Mouse (Mus musculus) neutrophil, adult 5-6 weeks (primary cell): ENCODE results near the gene Slc25a24. TPM values are rescaled to one million over a fixed set of nuclear protein-coding genes. Genes with fewer than 3 reads are reported as not detected.

Source experiments
- ATAC-seq: fragments of 151-379, 151-347 bp; 2 replicates; pipeline ENCODE4 v1.8.0; 2017; ENCODE audit warnings: mild to moderate bottlenecking, moderate TSS enrichment; ENCODE audit not compliant: insufficient number of reproducible peaks, poor library complexity, low FRiP score, severe bottlenecking; ENCODE audit errors: extremely low read depth
- total RNA-seq: library from RNA; stranded (forward); fragments of 200-1000 nt; gene quantifications from 2 replicates; pipeline ENCODE4 v1.2.3, GENCODE M21; 2017

Gene Slc25a24
- 17.8 and 20.9 TPM in 2 replicates for total RNA-seq

DNA sequence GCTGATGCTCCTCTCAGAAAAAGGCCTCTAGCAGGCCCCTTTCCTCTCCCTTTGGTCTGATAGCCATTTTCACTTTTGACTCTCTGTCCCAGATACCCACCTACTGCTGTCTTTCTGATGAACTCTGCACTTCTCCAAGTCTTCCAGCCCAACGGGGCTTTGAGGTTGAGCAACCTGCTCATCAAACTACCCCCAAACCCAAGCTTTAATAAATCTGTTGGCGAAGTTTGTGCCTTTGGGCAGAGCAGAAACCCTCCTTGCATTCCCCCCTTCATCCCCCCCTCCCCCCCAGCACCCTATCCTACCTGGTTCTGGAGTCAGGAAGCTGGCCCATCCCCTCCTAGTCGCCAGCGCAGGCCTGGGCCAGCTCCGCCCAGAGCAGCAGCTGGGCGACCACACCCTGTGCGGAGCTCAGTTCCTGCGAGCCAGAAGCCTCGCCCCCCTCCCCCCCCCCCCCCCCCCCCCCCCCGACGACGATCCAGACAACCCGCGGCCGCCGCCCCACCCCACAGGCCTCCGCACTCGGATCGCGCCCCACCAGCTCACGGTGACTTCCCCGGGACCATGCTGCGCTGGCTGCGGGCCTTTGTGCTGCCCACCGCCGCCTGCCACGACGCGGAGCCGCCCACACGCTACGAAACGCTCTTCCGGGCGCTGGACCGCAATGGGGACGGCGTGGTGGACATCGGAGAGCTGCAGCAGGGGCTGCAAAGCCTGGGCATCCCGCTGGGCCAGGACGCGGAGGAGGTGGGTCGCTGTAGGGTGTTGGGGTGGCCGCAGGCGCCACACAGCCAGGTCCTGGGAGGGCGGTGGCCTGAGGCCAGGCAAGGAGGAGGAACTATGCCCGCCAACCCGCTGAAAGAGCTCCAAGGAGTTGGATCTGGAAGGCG is at the start of gene Slc25a24:
Gene Slc25a24 (plus strand): TSS at position 509 of the 890 bp plus-strand sequence.
- peak; percentile 67 for ATAC-seq

DNA sequence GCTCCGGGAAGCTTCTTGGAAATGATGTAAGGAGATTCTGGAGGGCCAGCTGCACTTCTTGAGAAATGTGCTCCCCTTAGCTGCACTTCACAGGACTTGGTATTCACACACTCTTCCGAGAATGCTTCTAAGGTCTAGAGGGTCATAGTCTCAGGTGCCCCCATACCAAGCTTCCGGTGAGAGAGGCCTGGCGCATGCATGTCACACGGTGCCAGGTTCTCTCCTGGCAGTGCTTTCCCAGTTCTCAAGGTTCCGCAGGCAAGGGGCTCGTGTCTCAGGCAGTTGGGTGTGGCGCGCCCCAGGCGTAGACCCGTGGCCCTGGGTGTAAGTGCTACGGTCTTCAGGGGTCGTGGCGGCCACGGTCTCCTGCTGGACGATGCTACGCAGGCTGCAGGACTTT is 42.8 kb upstream of the Slc25a24 start, which contains the start of gene Slc25a54:
Gene Slc25a54 (plus strand): TSS at position 301 of the 400 bp plus-strand sequence.
- ATAC-seq, result no peak

DNA sequence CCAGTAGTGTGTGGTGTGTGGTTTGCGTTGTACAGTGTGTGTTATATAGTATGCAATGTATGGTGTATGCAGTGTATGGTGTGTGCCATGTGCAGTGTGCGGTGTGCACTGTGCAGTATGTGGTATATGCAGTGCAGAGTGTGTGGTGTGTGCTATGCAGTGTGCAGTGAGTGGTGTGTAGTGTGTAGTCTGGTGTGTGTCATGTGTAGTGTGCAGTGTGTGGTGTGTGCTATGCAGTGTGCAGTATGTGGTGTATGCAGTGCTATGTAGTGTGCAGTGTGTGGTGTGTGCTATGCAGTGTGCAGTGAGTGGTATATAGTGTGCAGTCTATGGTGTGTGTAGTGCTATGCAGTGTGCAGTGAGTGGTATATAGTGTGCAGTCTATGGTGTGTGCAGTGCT is 38.5 kb upstream of the Slc25a24 start:
- no peak for ATAC-seq

DNA sequence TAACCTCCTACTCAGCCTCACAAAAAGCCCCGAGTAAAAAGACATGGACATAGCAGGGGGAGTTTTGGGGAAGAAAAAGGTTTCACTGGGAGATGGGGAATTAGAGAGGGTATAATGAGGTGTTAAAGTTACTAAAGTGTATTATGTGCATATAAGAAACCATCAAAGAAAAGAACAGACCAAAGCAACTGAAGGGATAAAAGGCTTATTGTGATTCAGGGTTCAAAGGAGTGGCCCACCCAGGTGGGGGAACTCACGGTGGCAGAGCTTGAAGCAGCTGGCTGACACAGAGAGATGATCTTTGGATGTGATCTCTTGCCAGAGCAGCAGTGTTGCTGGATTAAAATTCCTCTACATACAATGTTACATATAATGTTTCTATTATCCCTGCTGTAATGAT is 34.5 kb upstream of the Slc25a24 start:
- no peak for ATAC-seq

DNA sequence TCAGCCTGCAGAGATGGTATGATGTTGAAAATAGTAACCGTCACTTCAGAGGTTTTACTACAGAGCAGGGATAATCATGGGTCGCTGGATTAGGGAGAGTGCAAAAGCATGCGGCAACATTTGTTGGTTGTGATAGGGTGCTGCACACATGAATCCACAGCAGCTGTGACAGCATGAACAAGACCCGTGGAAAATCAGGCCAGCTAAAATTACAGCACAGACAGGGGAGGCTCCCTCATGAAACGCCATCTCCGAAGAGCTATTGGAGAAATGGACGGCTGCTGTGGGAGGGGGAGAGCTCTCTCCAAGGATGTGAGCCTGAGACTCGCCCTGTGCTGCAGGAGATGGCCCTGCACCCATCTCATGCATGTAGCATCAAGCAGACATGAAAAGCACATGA is 18.2 kb upstream of the Slc25a24 start:
- ATAC-seq, result no peak

DNA sequence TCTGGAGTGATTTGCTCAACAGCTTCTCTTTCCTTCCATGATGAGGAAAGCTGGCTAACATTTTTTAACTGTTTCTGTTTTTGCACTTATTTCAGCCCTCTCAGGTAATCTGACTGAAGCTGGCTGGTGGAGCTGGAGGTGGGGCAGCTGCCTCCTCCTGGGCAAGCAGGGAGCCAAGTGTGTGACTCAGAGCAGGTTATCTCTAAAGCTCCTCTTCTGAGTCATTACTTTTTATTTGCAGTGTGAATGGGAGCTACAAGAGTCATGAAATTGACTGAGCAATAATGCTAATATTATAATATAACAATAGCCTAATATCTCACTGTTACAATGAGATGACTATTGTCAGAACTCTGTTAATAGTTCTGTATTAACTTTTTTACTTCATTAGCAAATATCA is 5.8 kb upstream of the Slc25a24 start:
- no peak for ATAC-seq

DNA sequence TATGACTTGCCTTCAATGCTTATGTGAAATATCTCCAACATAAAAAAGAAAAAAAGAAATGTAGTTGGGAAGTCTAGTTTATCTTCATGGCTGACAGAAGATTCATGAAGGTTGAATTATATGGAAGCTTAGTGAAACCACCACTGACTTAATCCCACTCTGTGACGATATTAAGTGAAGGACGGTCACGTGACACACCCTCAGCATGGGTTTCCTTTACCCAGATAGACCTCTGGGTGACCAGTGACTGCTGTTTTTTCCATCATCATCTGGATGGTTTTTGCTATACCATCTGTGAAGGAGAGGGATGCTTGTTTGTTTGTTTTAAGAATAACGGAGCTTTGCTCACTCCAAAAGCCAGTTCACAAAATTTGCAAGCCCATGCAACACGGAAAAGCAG is 3.4 kb upstream of the Slc25a24 start:
- ATAC-seq, result no peak

DNA sequence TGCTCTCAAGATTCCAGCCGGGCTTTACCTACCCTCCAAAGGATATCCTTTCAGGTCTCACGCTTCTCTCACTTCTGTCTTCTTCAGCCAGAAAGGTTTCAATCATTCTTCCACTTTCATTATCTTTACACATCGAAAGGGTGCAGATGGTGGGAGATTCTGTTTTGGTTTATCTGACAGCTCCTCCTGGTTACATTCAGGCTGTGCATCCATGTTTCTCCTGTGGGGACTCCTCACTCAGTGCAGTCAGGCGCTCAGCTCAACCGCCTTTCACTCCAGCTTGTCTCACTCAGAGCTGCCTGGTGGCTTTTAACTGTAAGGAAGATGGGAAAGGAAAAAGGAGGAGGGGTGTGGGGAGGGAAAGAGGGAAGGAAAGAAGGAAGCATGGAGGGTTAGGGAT is 3.0 kb upstream of the Slc25a24 start:
- no peak for ATAC-seq

DNA sequence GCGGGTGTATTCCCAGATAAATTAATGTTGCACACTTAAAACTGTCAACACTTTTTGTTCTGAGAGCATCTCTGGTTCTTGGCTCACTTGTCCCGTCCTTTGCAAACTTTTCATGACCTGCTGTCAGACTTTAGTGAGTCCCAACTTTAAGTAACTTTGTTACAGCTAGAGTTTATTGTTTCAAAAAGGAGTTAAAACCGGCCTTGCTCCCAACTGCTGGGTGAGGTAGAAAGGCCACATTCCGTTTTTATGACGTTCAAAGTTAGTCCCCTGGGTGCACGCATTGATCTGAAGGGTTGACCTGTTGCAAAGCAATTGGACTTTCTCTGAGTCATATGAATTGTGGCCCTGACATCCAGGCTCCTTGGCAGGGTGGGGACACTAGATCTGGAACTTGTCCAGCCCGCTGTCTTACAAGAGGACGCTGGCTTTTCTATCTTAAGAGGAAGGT is 607 bp downstream of the Slc25a24 start:
- ATAC-seq, result no peak

DNA sequence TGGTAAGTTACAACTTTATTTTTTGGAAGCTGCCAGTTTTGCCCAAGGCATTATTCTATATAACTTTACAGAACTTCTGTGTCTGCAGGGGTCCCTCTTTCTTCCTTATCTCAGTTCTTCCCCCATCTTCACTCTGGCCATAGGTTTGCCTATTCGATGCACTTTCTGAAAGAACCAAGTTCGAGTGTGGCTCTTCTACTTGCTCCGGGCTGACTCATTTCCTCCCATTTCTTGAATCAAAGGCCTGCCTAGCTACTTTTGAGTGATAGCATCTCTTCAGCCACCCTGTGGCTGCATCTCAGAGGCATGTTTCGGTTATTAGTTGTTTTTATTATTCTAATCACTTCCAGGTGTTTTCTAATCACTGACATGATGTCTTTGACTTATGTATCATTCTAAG is 1.1 kb downstream of the Slc25a24 start:
- no peak for ATAC-seq

DNA sequence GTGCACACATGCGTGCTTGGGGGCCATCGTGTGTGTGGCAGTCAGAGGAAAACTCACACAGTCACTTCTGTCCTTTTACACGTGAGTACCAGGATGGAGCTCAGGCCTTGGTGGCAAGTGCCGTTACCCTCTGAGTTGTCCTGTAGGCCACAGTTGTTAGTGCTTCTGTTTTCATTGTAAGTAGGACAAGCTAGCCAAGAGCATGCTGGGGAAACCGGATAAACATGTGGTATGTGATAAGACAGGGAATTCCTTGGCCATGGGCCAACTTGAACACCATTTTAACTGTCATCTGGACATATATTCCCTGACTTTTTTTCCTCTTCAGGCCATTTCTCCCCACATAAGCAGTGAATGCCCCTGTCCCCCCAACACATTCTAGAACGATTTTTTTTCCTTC is 2.6 kb downstream of the Slc25a24 start:
- ATAC-seq, result no peak

DNA sequence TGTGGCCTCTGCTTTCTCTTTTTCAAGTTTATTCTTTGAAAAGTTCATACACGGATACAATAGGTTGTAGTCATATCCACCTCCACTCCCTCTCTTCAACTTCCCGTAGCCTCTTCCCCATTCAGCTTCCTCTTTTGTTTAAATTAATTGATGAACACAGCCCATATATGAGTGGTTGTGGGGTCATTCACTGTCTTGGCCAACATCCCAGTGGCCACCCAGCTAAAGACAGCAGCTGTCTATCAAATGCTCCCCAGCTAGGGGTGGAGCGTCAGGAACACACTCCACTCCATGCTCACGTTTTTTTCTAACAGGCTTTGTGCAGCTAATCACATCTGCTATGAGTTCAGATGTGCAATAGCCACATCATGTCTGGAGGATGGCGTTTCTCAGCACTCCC is 6.8 kb downstream of the Slc25a24 start:
- peak; percentile 55; the same call in 1 of the 2 replicates for ATAC-seq

DNA sequence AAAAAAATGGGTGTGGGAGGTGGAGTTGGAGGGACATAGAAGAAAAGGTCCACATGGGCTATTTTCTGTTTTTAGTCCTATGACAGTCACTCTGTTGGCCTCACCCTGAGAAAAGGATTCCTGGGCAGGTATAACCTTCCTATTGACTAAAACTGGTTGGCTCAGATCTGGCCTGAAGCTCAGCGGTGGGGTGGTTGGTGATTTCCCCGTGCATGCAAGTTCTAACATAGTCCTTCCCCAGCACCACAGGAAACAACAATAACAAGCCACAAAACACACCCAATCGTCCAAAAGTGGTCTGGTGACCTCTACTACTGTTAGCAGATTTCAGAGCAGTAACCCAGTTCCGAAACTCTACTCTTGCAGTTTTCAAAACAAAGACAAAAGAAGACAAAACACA is 10.0 kb downstream of the Slc25a24 start:
- no peak for ATAC-seq

DNA sequence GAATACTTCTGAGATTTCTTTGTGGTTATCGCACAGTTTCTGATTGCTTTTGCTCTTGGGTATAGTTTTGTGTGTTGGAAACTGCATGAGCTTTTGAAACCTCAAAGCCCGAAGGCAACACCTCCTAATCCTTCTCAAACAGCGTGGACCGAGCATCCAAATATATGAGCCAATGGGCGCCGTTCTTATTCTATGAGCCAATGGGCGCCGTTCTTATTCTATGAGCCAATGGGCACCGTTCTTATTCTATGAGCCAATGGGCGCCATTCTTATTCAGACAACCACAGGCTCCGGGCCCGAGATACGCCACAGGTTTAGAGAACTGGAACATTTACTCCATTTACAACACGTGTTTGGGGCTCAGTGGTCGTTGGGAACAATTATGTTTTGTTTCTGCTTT is 11.1 kb downstream of the Slc25a24 start:
- no peak for ATAC-seq

DNA sequence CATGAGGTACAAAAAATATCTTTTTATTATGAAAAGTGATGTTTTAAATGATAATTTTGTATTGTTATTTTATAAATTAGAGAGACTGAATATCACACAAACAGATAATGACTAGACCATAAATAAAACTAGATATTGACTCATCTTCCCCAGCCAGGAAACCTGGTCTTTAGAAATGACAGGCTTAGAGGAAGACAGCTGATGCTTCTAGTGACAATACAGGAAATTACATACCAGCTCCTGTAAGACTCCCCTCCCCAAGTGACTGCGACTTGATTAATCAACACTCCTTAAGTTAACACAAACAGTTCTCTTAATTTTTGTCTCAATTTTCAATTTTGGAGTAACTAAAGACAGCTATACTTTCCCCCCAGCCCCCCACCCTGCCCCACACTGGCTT is 12.4 kb downstream of the Slc25a24 start:
- no peak for ATAC-seq

DNA sequence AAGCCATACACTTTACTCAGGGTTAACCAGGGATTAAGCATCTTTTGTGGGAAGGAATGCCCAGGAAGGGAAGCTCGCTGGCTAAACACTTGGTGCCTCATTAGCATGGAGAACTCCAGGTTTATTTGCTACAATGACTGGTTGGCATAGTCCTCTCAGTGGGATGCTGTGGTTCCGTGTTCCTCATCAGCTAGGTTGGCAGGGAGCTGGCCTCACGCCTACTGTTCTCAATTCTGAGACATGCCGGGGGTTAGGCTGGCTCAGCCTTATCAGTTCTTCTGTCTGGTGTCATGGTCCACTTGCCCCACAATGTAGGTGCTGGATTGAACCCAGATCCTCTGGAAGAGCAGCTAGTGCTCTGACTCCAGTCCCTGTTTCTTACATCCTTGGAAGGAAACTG is 29.6 kb downstream of the Slc25a24 start:
- ATAC-seq, result no peak

DNA sequence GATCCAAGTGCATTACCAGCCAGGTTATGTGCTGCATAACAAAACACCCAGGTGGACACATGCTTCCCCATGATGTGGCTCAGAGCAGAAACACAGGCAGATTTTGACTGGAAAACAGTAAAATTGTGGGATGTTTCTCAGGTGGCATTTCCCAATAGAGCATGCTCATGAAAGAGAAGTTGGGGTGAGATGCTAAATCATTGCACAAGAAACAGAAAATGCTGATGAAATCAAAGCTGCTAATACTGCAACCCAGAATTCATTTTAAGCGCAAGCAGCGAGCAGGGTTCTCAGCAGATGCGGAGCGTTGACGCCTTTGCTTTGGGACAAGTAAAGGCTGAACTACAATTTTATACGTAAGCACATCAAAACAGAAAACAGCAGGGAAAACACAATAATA is 30.5 kb downstream of the Slc25a24 start:
- ATAC-seq, result 0 out of 2 replicates have a peak, but pooled peaks have one; percentile 19

DNA sequence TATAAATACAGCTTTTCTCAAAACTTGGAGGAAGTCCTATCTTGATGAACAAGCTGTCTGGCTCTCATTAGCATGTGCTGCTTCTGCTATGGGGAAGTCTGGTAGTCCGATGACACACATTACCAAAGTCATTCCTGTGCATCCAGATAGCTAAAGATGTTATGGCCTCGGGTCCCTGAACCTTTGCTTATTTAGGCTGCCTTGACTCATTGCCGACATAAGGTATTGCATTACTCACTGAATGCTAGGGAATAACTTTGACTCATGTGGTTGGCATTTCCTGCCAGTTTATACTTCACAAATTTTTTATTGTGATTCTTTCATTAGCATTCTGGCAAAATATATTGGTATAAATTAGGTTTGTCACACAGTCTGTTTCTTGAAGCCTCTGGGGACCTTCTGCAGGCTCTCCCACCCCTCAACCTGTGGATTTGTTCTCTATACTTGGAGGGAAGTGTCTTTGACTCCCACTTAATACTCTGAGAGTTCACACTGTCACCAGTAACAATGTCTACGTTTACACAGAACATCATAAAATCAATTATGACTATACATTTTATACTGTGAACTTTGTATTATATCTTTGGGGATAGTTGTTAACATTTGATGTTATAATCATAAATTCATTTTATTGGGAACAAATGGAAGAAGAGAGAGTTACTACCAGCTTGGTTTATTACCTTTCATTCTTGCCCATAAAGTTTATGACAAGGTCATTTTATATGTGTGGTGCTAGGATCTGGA is 33.1 kb downstream of the Slc25a24 start:
- ATAC-seq, result no peak

DNA sequence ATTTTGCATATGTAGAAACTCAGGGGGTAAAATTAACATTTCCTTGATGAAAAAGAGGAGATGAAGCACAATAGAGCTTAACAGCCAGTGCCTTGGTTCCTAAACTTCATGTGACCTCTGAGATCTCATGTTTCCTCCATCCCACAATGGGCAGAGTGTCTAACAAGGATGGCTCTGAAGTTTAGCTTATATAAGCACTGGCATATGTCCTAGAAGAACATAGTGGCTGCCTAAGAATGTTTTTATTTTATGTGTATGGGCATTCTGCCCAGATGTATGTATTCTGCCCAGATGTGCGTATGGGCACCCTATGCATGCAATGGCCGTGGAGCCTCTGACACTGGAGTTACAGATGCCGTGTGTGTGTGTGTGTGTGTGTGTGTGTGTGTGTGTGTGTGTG is 34.5 kb downstream of the Slc25a24 start:
- no peak for ATAC-seq

DNA sequence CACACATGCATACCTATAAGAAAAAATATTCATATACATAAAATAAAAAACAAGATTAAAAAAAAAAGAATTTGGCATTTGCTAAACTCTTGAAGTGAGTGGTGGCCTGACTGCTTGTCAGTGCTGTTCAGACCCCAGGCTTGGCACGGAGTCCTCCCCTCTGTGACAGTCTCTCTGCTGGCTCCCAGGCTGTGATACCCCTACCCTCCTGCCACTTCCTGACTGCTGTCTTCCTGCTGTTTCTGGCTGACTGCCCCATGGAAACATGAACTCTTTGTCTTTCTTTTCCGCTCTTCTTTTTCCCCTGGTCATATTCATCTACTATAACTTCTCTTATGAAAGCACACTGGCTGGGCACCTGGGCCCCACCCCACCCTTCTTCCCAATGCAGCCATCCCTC is 41.1 kb downstream of the Slc25a24 start:
- no peak for ATAC-seq
